Mouse (Mus musculus) liver, adult (tissue): Measurements from ENCODE around the gene Metap1d.

Experiments used
- GATA4 ChIP-seq: IDR thresholded peaks from 2 replicates; pipeline ENCODE4 v1.6.1; 2014; ENCODE audit warnings: mild to moderate bottlenecking, low read length; ENCODE audit not compliant: insufficient replicate concordance

Metap1d gene

DNA sequence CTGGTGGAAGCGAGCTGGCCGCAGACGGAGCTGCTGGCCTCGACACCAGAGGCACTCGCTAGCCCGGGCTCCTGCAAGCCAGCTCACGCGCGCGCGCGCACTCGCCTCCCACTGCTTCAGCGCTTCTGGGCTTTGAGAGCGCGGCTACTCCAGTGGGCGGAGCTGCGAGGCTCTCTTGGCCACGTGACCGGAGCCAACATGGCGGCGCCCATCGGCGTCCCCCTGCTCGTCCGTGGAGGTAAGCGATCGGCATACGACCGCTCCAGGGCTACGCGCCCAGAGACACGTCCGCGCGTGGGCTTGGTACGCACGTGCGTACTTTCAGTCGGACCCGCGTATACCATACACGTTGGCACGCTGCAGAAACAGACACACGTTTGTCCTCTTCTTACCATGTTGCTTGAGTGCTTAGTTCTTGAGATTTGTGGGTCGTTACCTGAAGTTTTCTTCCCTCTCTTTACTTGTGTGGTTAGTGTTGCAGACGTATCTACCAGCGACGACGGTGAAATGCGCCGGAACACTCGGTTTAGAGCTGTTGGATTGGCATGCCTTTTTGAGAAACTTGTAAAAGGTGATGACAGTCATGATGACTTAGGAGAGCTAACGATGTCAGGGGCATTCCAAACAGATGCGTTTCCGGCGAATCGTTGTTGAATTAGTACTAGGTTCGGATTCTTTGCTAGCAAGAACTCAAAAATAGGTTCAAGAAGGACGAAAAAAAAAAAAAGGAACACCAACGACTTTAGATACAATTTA is at the start of gene Metap1d:
Metap1d (plus strand) TSS at position 116 of the 756 bp plus-strand sequence.
- no peak for TF ChIP-seq GATA4

DNA sequence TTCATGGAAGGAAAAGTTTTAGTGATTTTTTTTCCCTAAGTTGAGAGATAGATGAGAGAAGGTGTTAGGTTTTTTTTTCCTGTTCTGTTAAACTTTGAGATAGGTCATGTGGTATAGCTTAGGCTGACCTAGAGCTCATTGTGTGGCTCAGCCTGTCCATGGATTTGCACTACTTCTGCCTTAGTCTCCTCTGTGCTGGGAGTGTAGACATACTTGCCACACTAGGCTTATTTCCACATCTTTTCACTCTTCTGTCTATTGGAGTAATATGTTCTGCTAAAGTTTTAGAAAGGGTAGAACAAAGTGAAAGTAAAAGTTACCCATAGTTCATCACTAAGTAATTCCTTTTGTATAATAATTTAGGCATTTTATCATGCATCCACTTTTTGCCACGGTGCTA is 47.5 kb upstream of the Metap1d start:
- TF ChIP-seq GATA4, result no peak

DNA sequence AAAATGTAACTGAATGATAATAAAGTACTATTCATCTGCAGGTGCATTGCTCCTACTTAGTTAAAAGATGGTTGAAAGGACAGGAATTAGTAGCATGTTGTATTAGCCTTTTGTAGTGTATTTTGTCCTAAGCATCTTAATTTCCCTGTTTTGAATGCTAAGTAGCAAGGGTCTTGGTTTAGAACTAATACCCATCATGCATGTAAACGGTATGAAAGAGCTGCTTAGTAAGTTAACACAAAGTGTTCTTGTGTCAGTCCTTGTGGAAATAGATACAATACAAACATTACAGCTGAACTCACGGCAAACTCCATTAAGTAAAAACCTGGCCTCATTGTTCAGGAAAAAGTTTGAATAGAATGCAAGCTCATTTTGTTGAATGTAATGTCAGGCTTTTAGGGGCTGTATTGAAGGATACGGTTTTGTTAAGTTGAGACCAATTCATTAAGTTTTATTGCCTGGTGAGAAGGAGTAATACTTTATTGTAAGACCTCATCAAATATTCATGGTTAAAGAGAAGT is 34.3 kb upstream of the Metap1d start:
- TF ChIP-seq GATA4, result no peak

DNA sequence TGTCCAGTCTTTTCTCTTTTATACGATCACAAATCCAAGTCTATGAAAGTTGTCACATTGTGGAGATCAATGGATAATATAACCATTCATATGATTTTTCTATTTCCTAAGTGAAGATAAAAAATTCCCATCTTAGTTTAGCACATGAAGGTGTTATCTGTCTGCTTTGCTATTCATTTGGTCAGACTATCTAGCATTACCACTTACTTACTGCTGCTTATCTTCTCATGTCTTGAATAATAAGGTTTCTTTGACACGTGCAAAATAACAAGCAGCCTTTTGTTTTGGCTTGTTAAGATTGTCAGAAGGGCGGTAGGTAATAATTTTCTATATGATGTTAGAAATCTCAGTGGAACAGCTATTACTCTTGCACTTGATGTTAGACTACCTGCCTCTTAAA is 33.7 kb upstream of the Metap1d start:
- TF ChIP-seq GATA4, result no peak

DNA sequence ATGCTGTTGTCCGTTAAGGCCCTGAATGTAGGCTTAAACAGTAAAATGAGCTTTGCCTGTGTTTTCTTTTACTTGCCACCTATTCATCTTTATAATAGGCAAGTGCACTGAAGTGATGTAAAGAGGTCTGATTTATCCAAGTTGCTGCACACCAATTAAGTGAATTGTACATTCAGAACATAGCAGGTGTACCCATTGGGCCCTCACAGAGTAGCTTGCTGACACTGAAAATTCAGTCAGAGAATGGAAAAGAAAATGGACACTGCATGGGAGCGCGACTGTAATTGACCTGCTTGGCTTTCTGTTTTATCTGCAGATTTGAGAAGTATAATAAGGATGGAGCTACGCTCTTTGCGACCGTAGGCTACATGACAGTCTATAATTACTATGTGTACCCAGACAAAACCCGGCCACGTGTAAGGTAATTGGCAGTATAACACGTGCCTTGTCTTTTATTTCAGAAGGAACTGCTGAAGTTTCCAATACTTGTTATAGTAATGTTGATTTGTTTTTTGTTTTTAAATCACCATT is 32.1 kb upstream of the Metap1d start:
- TF ChIP-seq GATA4, result no peak

DNA sequence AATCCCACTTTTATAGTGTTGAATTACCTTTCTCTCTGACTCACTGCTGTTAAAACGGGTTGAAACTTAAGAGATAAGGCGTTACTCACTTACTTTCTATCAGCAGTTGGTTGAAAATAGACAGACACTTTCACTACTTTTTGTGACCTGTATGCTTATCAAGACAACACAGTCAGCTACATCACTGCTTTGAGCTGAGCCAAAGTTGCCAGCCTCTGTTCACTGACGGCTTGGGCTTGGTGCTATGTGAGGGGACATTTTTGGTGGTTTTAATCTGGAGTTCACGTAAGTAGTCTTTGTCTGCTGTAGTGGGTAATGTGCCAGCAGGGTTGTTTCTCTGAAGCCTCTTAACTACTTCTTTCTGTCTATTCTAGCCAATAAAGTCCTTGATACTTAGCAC is 28.5 kb upstream of the Metap1d start:
- no peak for TF ChIP-seq GATA4

DNA sequence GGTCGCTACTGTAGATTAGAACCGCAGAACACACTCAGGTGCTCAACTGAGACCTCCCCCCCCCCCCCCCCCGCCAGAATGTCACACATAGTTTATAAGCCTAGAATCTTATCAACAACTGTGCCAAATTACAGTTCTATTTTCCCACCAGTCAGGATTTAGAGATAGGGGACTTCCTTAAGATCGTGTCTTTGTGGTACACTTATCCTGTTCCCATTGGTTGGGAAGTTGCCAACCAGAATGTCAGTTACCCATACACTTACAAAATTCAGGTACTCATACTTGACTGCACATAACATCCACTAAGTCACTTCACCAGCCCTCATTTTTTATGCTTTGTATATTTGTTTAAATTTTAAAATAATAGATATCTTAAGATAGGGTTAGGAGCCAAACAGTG is 17.6 kb upstream of the Metap1d start:
- TF ChIP-seq GATA4, result no peak

DNA sequence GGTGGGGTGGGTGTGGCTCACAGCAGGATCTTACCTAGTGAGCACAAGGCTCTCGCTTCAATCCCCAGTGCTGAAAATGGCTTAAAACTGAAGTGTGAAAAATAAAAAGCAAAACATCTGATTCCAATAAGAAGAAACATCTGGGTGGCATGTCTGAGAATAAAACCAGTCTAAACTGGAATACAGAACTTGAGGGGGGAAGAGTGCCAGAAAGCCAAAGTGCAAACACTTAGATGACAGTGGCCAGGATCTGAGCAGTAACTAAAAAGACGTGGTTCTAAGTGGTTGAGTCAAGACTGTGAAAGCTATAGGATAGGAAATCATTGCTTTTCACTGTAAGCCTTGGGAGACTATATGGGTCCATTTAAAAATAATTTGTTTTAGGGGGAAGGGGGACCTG is 9.7 kb upstream of the Metap1d start:
- no peak for TF ChIP-seq GATA4

DNA sequence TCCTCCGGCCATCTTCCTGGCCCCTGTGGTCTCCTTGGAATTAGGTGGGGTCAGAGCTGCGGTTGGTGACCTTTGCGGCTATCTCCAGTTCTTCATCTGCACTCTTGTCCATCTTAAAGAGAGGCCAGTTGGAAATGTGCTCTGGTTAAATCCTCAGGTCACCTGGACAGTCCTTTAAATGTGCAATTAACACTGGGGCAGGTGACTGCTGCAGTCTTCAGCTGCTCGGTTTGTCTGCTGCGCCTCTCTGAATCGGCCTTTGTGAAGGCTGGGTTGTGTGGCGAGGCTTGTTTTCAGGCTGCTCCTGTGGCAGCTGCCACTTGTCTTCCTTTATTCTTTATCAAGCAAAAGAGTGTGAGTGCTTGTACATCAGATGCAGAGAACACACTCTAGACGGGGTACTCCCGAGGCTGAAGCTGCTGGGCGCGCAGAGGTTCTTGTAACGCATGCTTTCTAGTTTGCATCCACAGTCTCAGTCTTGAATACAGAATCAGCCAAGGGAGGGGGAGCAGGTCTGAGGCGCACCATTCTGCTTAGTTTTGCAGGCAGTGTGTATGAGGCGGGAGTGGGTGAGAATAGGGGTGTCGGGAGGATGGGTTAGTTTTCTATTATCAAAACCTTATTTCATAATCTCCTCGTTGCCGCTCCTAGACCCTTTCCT is 7.4 kb upstream of the Metap1d start:
- TF ChIP-seq GATA4, result no peak

DNA sequence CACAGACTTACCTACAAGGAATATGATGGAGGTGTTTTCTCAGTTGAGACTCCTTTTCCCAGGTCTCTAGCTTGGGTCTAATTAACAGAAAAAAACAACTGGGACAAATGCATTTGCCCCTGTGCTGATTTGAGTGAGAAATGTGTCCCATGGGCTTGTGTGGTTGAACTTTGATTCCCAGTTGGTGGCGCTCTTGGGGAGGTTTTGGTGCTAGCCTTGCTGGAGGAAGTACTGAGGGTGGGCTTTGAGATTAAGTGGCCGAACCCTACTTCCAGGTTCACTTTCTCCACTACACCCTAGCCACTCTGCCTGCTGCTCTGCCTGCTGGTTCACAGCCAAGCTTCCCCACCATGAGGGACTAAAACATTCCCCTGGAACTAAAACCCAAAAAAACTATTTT is 3.5 kb upstream of the Metap1d start:
- no peak for TF ChIP-seq GATA4

DNA sequence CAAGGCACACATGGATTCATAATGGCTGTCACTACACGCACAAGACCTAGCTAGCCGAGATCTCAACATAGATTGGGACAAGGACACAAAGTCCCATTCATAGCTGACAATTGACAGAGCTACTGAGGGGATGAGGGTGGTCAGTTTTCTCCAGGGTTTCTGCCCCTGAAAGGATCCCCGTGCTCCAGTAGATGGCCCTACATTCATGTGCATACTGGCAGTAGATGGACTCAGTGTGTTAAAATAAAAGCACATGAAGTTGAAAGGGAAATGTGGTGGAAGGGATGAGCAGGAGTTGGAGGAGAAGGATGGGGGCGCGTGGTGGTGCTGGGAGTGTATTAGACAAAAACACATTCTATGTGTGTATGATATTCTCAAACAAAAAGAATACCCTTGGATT is 1.3 kb upstream of the Metap1d start:
- TF ChIP-seq GATA4, result no peak

DNA sequence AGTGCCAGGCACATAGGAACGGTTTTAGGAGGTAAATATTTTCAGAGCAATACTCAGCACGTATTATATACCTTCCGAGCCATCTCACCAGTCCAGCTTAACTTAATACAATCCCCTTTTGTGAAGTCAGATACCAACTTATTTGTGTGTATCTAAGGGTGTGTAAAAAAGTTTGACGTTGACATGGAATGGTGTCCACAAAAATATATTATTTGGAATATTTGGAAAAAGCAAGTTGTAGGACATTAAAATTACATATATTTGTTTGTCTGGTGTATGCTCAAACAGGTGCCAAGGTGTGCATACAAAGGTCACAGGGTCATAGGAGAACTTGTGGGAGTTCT is 813 bp downstream of the Metap1d start:
- TF ChIP-seq GATA4, result no peak

DNA sequence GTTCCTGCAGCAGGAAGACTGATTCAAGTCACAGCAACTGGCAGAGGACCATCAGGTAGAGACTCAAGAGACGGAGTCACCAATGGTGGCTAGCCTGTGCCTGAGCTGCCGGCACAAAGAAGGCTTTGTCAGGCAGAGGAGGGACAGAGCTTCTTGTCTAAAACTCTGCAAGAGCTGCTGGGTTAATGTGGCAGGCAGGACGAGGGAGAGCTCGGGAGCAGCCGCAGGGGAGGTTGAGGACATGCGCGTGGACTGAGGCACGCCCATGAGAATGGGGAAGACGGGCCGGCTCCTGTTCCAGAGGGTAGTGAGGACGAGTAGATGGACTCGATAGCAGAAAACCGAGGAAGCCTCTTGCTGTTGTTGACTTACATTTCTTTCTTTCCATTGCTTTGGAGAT is 5.5 kb downstream of the Metap1d start:
- TF ChIP-seq GATA4, result no peak

DNA sequence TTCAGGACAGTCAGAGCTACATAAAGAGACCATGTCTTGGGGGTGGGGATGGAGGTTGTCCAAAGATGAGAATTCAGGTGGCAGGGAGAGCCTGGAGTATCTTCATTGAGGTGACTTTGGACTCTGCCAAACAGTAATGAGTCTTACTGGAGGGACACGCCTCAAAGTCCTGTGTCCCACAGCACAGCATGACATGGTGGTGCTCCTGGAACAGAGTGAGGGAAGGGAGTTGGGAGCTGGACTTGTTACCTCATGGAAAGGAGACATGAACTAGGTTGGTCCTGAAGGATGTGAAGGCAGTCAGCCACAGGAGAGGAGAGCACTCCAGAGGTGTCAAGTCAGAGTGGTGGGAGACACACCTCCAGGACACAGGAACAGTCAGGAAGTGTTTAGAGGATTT is 6.6 kb downstream of the Metap1d start:
- no peak for TF ChIP-seq GATA4

DNA sequence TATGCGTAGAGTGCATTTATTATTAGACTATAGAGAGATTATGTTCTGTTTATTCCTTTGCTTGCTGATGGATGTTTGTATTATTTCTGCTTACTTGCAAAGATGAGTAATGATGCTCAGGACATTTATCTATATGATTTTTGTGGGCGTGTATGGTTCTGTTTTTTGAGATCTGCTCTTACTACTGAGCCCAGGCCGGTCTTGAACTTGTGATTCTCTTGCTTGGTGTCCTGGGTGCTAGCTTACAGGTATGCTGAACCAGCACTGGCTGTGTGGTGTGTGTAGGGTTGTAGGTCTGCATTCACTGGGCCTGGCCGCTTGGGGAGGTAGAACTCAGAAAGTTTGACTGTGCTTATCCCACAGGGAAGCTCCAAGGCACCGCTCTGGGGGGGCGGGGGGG is 8.1 kb downstream of the Metap1d start:
- no peak for TF ChIP-seq GATA4

DNA sequence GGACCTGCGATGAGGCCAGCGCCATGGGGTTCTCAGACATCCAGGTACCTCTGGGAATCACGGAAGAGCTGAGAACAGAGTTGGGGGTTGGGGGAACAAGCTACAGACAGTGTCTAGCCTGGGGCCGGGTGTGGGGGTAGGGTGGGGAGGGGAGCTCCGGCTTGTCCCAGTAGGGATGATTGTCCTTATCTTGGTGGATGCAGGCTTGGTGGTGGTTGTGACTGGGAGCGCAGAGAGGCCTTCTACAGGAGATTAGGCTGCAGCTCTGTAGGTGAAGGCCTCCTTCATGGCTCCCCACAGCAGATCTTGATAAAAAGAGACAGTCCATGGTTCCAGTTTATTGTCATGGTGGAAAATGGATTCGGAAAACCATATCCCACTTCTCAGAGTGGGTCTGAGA is 8.5 kb downstream of the Metap1d start:
- no peak for TF ChIP-seq GATA4

DNA sequence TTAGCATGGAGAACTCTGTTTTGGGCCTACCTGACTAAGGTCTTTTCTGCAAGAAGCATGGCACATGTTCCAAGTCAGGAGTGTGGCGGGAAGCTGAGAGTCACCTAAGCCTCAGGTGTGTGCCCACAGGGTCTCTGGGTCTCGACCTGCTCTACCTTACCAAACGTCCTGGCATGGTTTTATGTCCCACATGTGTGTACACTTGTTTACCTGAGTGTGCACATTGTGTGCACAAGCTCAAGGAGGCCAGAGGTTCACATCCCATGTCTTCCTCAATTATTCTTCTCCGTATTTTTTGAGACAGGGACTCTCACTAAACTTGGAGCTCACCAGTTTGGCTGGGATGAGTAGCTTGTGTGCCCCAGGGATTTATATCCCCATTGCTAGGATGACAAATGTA is 9.0 kb downstream of the Metap1d start:
- no peak for TF ChIP-seq GATA4

DNA sequence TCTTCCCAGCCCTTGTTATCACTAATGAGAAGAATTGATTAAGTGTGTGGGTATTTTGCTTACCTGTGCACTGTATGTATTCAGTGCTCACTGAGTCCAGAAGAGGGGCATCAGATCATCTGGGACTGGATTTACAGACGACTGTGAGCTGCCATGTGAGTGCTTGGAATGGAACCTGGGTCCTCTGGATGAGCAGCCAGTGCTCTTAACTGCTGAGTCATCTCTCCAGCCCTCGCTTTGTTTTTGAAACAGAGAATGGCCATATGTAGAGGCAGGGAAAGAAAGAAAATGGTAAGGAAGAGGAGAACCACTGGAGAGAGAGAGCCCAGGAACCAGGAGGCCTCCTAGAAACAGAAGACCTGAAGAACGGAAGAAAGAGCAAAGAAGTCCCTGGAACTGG is 9.5 kb downstream of the Metap1d start:
- TF ChIP-seq GATA4, result no peak
